Mouse (Mus musculus): ENCODE results near the gene Pcdh7.
"Not testable (repeated sequence)": the region's sequence is repeated elsewhere in the genome, so short reads cannot be mapped to it uniquely, and the experiment has no call there.

The Pcdh7 gene

DNA sequence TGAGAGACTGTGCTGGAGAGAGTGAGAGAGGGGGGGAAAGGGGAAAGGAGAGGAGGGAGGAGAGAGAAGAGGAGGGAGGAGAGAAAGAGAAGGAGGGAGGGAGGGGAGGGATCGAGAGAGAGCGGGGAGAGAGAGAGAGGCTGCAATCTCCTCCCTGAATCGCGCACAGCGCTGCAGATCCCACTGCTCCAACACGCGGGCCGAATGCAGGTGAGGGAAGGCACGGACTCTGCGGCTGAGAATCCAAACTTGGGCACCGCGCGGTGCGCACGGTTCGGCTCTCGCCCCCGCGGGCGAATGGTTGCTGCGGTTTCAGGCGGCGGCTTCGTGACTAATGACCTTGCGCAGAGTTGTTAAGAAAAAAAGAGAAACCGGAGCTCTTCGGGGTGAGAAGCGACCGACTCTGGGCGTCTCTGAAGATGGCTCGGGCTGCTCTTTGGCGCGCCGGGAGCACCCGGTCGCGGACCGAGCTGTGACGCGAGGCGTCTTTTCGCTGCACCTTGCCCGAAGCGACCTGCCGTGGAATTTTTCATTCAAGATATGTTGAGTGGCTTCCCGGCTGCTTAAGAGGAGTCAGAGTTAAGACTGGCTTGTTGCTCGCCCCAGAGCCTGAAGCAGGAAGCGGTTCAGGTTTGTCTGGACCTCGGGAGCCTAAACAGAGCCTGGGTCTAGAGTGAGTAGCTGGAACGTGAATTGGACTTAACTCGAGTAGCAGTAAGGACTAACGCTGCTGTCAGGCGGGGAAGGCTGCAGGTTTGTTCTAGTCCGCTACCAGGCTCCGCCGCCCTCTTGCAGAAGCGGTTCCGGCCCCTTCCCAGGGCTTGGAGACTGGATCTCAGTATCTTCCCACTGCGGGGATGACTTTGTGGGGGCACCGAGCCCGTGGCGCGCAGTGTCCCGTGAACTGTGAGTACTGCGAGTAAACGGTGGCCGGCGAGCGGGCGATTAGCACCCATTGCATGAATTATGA is at the start of gene Pcdh7:
Gene Pcdh7 (plus strand): TSS at position 62 of the 970 bp plus-strand sequence.
- peak; percentile 49 to 66 for DNase-seq

DNA sequence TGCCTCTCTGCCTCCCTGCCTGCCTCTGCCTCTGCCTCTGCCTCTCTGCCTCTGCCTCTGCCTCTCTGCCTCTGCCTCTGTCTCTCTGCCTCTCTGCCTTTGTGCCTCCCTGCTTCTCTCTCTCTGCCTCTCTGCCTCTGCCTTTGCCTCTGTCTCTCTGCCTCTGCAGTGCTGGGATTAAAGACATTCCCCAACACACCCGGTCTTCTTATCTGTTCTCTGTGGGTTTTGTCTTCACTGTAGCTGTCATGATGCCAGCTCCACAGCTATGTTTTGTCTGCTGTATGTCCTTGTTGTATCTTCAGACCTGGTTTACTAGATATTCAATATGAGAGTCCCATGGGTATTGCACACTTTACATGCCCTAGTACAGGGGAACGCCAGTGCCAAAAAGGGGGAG is 40.8 kb upstream of the Pcdh7 start:
- not testable (repeated sequence) for DNase-seq

DNA sequence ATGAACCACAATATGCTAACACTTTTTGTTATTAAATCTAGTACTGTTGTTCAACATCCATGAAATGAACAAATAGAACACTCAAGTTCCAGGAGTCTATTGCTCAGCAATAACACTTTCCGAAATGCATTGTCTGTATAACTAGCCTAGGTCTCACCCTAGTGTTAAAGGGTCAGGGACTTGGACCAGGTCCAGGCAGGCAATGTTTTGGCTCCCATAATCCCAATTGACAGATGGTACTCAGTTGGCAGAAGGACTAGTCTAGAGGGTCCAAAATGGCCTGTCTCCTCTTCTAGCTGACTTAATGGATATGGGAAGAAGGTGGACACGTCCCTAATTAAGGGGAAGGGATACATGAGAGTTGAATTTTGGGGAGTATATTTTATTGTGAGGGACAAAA is 9.4 kb upstream of the Pcdh7 start:
- DNase-seq = no peak

GRCm38 (mm10) chr5:57713980-57714379 is 3.8 kb upstream of the Pcdh7 start:
- peak; percentile 6 to 17 for DNase-seq

DNA sequence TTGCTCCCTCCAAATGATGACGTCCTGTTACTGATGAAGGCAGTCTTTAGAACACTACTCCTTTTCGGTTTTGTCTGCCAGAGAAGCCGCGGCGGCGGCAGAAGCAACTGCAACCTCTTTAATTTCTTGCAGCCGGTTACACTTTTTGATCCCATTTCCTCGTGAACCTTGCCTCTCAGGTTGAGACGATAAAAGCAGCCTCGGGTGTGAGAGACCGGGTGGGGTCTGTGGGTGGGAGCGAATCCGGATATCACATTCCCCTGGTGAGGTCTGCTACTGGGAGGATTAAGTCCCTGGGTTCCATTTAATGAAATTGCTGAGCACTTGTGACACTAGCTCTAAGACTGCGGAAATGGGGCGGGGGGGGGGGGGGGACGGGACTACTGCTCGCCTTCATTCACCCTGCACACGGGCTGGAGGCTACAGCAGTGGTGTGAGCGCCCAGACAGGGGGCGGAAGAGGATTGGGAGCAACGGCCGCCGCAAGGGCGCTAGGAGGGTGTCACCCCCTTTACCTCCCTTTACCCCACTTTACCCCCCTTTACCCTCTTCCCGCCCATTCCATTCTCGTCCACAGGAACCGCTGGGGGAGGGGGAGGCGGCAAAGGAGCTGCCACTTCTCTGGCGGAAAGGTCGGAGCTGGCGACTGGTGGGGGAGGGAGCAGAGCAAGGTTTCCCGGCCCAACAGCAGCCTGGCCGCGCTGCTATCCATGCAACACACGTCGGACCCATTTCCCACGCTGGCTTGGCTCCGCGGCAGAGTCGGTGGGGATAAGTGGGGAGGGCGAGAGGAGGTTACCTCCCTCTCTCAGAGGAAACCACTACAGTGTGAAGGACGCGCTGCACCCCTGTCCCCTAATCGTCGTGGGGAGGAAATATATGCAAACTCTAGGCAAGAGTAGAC is 2.9 kb upstream of the Pcdh7 start:
- peak; percentile 61 to 73 for DNase-seq

DNA sequence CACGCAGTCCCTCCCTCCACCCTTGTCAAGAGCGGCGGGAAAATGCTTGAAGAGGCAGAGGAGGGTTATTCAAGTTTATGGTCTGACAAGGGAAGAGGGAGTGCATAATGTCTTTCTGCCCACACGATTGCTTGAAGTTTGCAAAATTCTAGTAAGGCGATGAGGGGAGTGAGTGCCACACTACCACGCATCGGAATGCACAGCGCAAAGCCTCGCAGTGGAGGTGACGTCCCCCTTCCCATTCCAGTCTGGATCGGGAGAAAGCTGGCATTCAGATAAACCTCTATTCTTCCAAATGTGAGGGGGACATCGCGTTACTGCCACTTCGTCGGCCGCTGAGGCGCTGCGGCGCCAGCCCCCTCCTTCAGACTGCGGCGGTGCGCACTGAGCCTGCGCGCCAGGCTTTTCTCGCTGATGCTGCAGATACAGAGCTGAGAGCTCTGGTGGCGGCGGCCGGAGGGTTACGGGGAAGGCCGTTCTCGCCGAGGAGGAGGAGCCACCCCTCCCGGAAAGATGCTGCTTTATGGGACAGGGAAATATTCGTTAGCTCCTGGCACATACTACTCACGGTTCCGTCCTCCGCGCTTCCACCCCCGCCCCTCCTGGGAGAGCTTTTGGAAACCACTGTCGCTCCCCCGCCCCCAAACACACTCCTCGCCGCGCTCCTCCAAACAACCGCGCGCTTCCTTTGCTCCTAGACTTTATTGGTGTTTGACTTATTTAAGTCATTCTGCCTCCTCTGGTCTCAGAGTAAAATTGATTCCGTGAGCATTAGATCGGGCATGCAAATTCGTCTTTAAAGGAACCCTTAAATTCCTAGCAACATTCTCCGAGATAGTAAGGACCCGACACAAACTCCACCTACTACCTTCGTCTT is 2.0 kb upstream of the Pcdh7 start:
- DNase-seq = peak; percentile 78 to 84

GRCm38 (mm10) chr5:57716421-57717237 is 1.1 kb upstream of the Pcdh7 start:
- peak; percentile 30 to 52 for DNase-seq

DNA sequence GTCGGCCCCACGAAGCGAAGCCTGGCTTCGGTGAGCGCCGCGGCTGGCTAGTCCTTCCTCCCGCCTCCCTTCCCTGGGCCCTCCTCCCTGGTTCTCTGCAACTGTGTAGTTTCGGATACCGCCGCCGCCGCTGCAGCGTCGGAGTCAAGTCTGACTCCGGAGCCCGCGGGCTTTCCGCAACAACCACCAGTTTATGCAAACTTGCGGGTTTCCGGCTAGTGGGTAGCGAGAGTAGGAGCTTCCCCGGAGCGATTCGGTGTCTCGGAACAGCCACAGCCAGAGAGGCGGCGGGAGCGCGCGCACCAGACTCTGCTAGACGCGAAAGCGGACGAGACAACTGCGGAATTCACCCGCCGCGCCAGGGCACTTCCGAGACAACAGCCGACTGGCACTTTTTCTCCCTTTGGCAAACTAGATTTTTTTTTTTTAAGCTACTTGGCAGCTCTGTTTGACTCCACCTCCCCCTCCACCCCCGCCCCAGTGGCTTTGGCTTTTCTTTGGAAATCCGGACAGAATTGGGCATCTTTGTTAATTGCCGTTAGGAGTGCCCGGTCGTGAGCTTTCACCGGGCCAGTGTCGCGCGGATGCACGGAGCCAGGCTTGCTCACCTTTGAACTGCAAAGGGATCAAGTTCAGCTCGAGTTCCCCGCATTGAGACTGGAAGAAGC is 395 bp upstream of the Pcdh7 start:
- DNase-seq = peak; percentile 67 to 77

GRCm38 (mm10) chr5:57718876-57719593 is 1.3 kb downstream of the Pcdh7 start:
- DNase-seq = peak; percentile 47 to 62

DNA sequence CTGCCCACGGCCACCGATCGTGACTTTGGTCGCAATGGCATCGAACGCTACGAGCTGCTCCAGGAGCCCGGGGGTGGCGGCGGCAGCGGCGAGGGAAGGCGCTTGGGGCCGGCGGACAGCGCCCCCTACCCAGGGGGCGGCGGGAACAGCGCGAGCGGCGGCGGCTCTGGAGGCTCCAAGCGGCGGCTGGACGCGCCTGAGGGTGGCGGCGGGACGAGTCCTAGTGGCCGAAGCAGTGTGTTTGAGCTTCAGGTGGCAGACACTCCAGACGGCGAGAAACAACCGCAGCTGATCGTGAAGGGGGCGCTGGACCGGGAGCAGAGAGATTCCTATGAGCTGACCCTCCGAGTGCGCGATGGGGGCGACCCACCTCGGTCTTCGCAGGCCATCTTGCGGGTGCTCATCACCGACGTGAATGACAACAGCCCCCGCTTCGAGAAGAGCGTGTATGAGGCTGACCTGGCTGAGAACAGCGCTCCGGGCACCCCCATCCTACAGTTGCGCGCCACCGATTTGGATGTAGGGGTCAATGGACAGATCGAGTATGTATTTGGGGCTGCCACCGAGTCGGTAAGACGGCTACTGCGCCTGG is 1.9 kb downstream of the Pcdh7 start:
- DNase-seq = peak; percentile 75 to 82

DNA sequence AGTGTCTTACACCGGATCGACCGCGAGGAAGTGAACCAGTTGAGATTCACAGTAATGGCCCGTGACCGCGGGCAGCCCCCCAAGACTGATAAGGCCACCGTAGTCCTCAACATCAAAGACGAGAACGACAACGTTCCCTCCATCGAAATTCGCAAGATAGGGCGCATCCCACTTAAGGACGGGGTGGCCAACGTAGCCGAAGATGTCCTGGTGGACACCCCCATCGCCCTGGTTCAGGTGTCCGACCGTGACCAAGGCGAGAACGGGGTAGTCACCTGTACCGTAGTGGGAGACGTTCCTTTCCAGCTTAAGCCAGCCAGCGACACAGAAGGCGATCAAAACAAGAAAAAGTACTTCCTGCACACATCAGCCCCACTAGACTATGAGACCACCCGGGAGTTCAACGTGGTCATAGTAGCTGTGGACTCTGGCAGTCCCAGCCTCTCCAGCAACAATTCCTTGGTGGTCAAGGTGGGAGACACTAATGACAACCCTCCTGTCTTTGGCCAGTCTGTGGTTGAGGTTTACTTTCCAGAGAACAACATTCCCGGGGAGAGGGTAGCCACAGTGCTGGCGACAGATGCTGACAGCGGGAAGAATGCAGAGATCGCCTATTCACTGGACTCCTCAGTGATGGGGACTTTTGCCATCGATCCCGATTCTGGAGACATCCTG is 2.6 kb downstream of the Pcdh7 start:
- peak; percentile 3 to 7 for DNase-seq

DNA sequence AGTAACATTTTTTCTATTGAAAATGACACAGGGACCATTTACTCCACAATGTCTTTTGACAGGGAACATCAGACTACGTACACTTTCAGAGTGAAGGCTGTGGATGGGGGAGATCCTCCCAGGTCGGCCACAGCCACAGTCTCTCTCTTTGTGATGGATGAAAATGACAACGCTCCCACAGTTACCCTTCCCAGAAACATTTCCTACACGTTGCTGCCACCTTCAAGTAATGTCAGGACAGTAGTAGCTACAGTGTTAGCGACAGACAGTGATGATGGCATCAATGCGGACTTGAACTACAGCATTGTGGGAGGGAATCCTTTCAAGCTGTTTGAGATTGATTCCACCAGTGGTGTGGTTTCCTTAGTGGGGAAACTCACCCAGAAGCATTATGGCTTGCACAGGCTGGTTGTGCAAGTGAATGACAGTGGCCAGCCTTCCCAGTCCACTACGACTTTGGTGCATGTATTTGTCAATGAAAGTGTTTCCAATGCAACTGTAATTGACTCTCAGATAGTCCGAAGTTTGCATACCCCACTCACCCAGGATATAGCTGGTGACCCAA is 3.5 kb downstream of the Pcdh7 start:
- no peak for DNase-seq

DNA sequence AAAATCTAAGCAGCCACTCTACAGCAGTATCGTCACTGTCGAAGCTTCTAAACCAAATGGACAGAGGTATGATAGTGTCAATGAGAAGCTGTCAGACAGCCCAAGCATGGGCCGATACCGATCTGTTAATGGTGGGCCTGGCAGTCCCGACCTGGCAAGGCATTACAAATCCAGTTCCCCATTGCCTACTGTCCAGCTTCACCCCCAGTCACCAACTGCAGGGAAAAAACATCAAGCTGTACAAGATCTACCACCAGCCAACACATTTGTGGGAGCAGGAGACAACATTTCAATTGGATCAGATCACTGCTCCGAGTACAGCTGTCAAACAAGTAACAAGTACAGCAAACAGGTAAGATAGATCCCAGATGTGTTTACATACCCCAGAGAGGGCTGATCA is 4.2 kb downstream of the Pcdh7 start:
- peak in 1 of 2 experiments; percentile 2 for DNase-seq

GRCm38 (mm10) chr5:57733451-57733850 is 15.7 kb downstream of the Pcdh7 start:
- no peak for DNase-seq

GRCm38 (mm10) chr5:57735723-57736122 is 18.0 kb downstream of the Pcdh7 start:
- no peak for DNase-seq

GRCm38 (mm10) chr5:57742924-57743323 is 25.2 kb downstream of the Pcdh7 start:
- DNase-seq = no peak

GRCm38 (mm10) chr5:57743956-57744661 is 26.3 kb downstream of the Pcdh7 start:
- DNase-seq = no peak

GRCm38 (mm10) chr5:57745879-57746278 is 28.1 kb downstream of the Pcdh7 start:
- no peak for DNase-seq
